Mouse (Mus musculus): ENCODE results near the gene Tub. TPM values are rescaled to one million over a fixed set of nuclear protein-coding genes. Genes with fewer than 3 reads are reported as not detected.

Gene Tub
- polyA plus RNA-seq, 1 experiment from 2014 or later = 3.7 TPM

- Histone ChIP-seq H3K27me3 (ENCODE audit: control insufficient read depth, insufficient read depth, low read length) (no peaks in the 10 kb centered on the region), H3K27ac (replicated peaks; ENCODE audit: low read depth, low read length) (no peak overlapping the region), H3K4me1 (ENCODE audit: control insufficient read depth, insufficient read depth, low read length) (no peaks in the 10 kb centered on the region), H3K4me2 (ENCODE audit: low read depth, severe bottlenecking) (no peak overlapping the region), H3K4me3 (ENCODE audit: low read depth, low read length) (no peak overlapping the region), H3K9ac (ENCODE audit: low read length) (no peak overlapping the region), H3K9me3 (ENCODE audit: control insufficient read depth, low read length) (no peaks in the 10 kb centered on the region), H3K36me3 (ENCODE audit: control insufficient read depth, insufficient read depth, low read length) (no peaks in the 10 kb centered on the region)
- DNase-seq (ENCODE audit: low spot score) (no peak), ATAC-seq (ENCODE audit: insufficient number of reproducible peaks, low FRiP score, low TSS enrichment, low read depth) (no peak)
- WGBS = 97% methylated on average over 1 of the region's 1 CpGs
Measured at GRCm38 (mm10) chr7:109050831-109051230, 100.7 kb downstream of the Tub start.

- Histone ChIP-seq H3K27me3 (ENCODE audit: control insufficient read depth, insufficient read depth, low read length) (no peaks in the 10 kb centered on the region), H3K9ac (ENCODE audit: low read length) (no peak overlapping the region), H3K4me1 (ENCODE audit: control insufficient read depth, insufficient read depth, low read length) (no peaks in the 10 kb centered on the region), H3K36me3 (ENCODE audit: control insufficient read depth, insufficient read depth, low read length) (no peaks in the 10 kb centered on the region), H3K4me2 (ENCODE audit: low read depth, severe bottlenecking) (no peak overlapping the region), H3K4me3 (ENCODE audit: low read depth, low read length) (no peak overlapping the region), H3K27ac (replicated peaks; ENCODE audit: low read depth, low read length) (no peak overlapping the region), H3K9me3 (ENCODE audit: control insufficient read depth, low read length) (no peaks in the 10 kb centered on the region)
- 88% methylated on average over 4 of the region's 4 CpGs for WGBS
- ATAC-seq (ENCODE audit: insufficient number of reproducible peaks, low FRiP score, low TSS enrichment, low read depth) (no peak), DNase-seq (ENCODE audit: low spot score) (no peak)
Measured at GRCm38 (mm10) chr7:109059536-109059935, 109.4 kb downstream of the Tub start.

- Histone ChIP-seq H3K4me3 (ENCODE audit: low read depth, low read length) (no peak overlapping the region), H3K9ac (ENCODE audit: low read length) (no peak overlapping the region), H3K9me3 (ENCODE audit: control insufficient read depth, low read length) (no peaks in the 10 kb centered on the region), H3K36me3 (ENCODE audit: control insufficient read depth, insufficient read depth, low read length) (no peaks in the 10 kb centered on the region), H3K27ac (replicated peaks; ENCODE audit: low read depth, low read length) (no peak overlapping the region), H3K4me1 (ENCODE audit: control insufficient read depth, insufficient read depth, low read length) (no peaks in the 10 kb centered on the region), H3K4me2 (ENCODE audit: low read depth, severe bottlenecking) (no peak overlapping the region), H3K27me3 (ENCODE audit: control insufficient read depth, insufficient read depth, low read length) (no peaks in the 10 kb centered on the region)
- DNase-seq (ENCODE audit: low spot score) = no peak
- ATAC-seq (ENCODE audit: insufficient number of reproducible peaks, low FRiP score, low TSS enrichment, low read depth) = no peak
- 92% methylated on average over 4 of the region's 4 CpGs for WGBS
Measured at GRCm38 (mm10) chr7:109069641-109070040, 119.5 kb downstream of the Tub start.

GRCm38 (mm10) chr7:109072326-109072725 is 122.2 kb downstream of the Tub start:
- no peaks in the 10 kb centered on the region for H3K27me3 ChIP-seq (ENCODE audit: control insufficient read depth, insufficient read depth, low read length)
- H3K9ac ChIP-seq (ENCODE audit: low read length) = no peak overlapping the region
- ATAC-seq (ENCODE audit: insufficient number of reproducible peaks, low FRiP score, low TSS enrichment, low read depth) = no peak
- H3K9me3 ChIP-seq (ENCODE audit: control insufficient read depth, low read length) = no peaks in the 10 kb centered on the region
- no peak overlapping the region for H3K4me3 ChIP-seq (ENCODE audit: low read depth, low read length)
- H3K4me2 ChIP-seq (ENCODE audit: low read depth, severe bottlenecking) = no peak overlapping the region
- no peak overlapping the region for H3K27ac ChIP-seq (replicated peaks; ENCODE audit: low read depth, low read length)
- no peak for DNase-seq (ENCODE audit: low spot score)
- no peaks in the 10 kb centered on the region for H3K36me3 ChIP-seq (ENCODE audit: control insufficient read depth, insufficient read depth, low read length)
- no peaks in the 10 kb centered on the region for H3K4me1 ChIP-seq (ENCODE audit: control insufficient read depth, insufficient read depth, low read length)
- WGBS = 75% methylated on average over 5 of the region's 5 CpGs

- H3K9ac ChIP-seq (ENCODE audit: low read length) = peak overlapping the region; percentile 56
- peak overlapping the region; percentile 53 for H3K4me3 ChIP-seq (ENCODE audit: low read depth, low read length)
- no peaks in the 10 kb centered on the region for H3K9me3 ChIP-seq (ENCODE audit: control insufficient read depth, low read length)
- DNase-seq (ENCODE audit: low spot score) (peak; percentile 79), ATAC-seq (ENCODE audit: insufficient number of reproducible peaks, low FRiP score, low TSS enrichment, low read depth) (no peak)
- H3K27ac ChIP-seq (replicated peaks; ENCODE audit: low read depth, low read length) = no peak overlapping the region
- WGBS = 25% methylated on average over 12 of the region's 12 CpGs
- H3K4me2 ChIP-seq (ENCODE audit: low read depth, severe bottlenecking) = peak overlapping the region; percentile 68
- no peaks in the 10 kb centered on the region for H3K4me1 ChIP-seq (ENCODE audit: control insufficient read depth, insufficient read depth, low read length)
- H3K27me3 ChIP-seq (ENCODE audit: control insufficient read depth, insufficient read depth, low read length) = peaks cover 12% of the 10 kb centered on the region
- H3K36me3 ChIP-seq (ENCODE audit: control insufficient read depth, insufficient read depth, low read length) = no peaks in the 10 kb centered on the region
Measured at GRCm38 (mm10) chr7:109082269-109083112, 132.4 kb downstream of the Tub start.

- Histone ChIP-seq H3K9ac (ENCODE audit: low read length) (peak within 1 kb of the TSS; percentile 56), H3K36me3 (ENCODE audit: control insufficient read depth, insufficient read depth, low read length) (no peaks in the 10 kb centered on the region), H3K27me3 (ENCODE audit: control insufficient read depth, insufficient read depth, low read length) (peaks cover 12% of the 10 kb centered on the region), H3K4me3 (ENCODE audit: low read depth, low read length) (peak within 1 kb of the TSS; percentile 53), H3K27ac (replicated peaks; ENCODE audit: low read depth, low read length) (no peak within 1 kb of the TSS), H3K4me2 (ENCODE audit: low read depth, severe bottlenecking) (peak within 1 kb of the TSS; percentile 68), H3K9me3 (ENCODE audit: control insufficient read depth, low read length) (no peaks in the 10 kb centered on the region), H3K4me1 (ENCODE audit: control insufficient read depth, insufficient read depth, low read length) (no peaks in the 10 kb centered on the region)
- ATAC-seq (ENCODE audit: insufficient number of reproducible peaks, low FRiP score, low TSS enrichment, low read depth) (no peak), DNase-seq (ENCODE audit: low spot score) (peak; percentile 59)
- WGBS = 4% methylated on average over 50 of the region's 50 CpGs
Measured at GRCm38 (mm10) chr7:109083113-109083812, 133.1 kb downstream of the Tub start, which contains the start of gene Ric3. TSS of gene Ric3 (minus strand) at chr7:109083331.

GRCm38 (mm10) chr7:109083813-109084184 is 133.7 kb downstream of the Tub start:
- WGBS = 82% methylated on average over 4 of the region's 4 CpGs
- H3K4me3 ChIP-seq (ENCODE audit: low read depth, low read length) = no peak overlapping the region
- H3K4me1 ChIP-seq (ENCODE audit: control insufficient read depth, insufficient read depth, low read length) = no peaks in the 10 kb centered on the region
- no peaks in the 10 kb centered on the region for H3K36me3 ChIP-seq (ENCODE audit: control insufficient read depth, insufficient read depth, low read length)
- H3K27ac ChIP-seq (replicated peaks; ENCODE audit: low read depth, low read length) = no peak overlapping the region
- no peak overlapping the region for H3K9ac ChIP-seq (ENCODE audit: low read length)
- ATAC-seq (ENCODE audit: insufficient number of reproducible peaks, low FRiP score, low TSS enrichment, low read depth) (no peak), DNase-seq (ENCODE audit: low spot score) (no peak)
- H3K27me3 ChIP-seq (ENCODE audit: control insufficient read depth, insufficient read depth, low read length) = peaks cover 12% of the 10 kb centered on the region
- no peaks in the 10 kb centered on the region for H3K9me3 ChIP-seq (ENCODE audit: control insufficient read depth, low read length)
- no peak overlapping the region for H3K4me2 ChIP-seq (ENCODE audit: low read depth, severe bottlenecking)

Measured in limb, embryonic 11.5 days (tissue).